Mouse (Mus musculus) heart, embryonic 11.5 days (tissue): ENCODE results near the gene Tspan2. TPM values are rescaled to one million over a fixed set of nuclear protein-coding genes. Genes with fewer than 3 reads are reported as not detected.

Experiments
- ATAC-seq: fragments of 200-750 bp; cut with Nextera tagmentation; replicated peaks from 2 replicates; pipeline ENCODE4 v1.8.0; 2017; ENCODE audit warnings: moderate library complexity; ENCODE audit not compliant: insufficient number of reproducible peaks, low FRiP score, low TSS enrichment
- H3K27ac ChIP-seq: fragments of 300-500 bp; sonication (generic); 2 replicates; pipeline ENCODE4 v1.5.1; 2014; ENCODE audit warnings: mild to moderate bottlenecking, low read depth, low read length
- H3K27me3 ChIP-seq: fragments of 300-500 bp; sonication (generic); 2 replicates; pipeline ENCODE4 v1.6.1; 2014; ENCODE audit warnings: mild to moderate bottlenecking, low read length, mixed read lengths; ENCODE audit not compliant: control insufficient read depth, insufficient read depth
- H3K36me3 ChIP-seq: fragments of 300-500 bp; sonication (generic); 2 replicates; pipeline ENCODE4 v1.6.1; 2014; ENCODE audit warnings: mild to moderate bottlenecking, low read length, moderate library complexity, mixed read lengths; ENCODE audit not compliant: control insufficient read depth, insufficient read depth
- H3K4me1 ChIP-seq: fragments of 300-500 bp; sonication (generic); 2 replicates; pipeline ENCODE4 v1.6.1; 2014; ENCODE audit warnings: low read length; ENCODE audit not compliant: control insufficient read depth, insufficient read depth
- H3K4me2 ChIP-seq: fragments of 300-500 bp; sonication (generic); 2 replicates; pipeline ENCODE4 v1.6.1; 2014; ENCODE audit warnings: mild to moderate bottlenecking, moderate library complexity
- H3K4me3 ChIP-seq: fragments of 300-500 bp; sonication (generic); 2 replicates; pipeline ENCODE4 v1.5.1; 2014; ENCODE audit warnings: low read depth, low read length
- H3K9ac ChIP-seq: fragments of 300-500 bp; sonication (generic); 2 replicates; pipeline ENCODE4 v1.6.1; 2014; ENCODE audit warnings: mild to moderate bottlenecking, low read depth, low read length, moderate library complexity
- H3K9me3 ChIP-seq: fragments of 300-500 bp; sonication (generic); replicated peaks from 2 replicates; pipeline ENCODE4 v1.6.1; 2016; ENCODE audit warnings: low read length; ENCODE audit not compliant: control insufficient read depth
- WGBS: fragments of 180-500 bp; shearing (Covaris S2); extraction: QIAGEN DNeasy Blood & Tissue Kit; methylation state at CpG from one replicate; pipeline ENCODE4 v1.1.7; 2014; ENCODE audit not compliant: insufficient replicate concordance; 5-methylcytosine and 5-hydroxymethylcytosine counted together
- polyA plus RNA-seq: library from polyadenylated mRNA; unstranded; fragments of >200 nt; fragmentation: Nextera tagmentation; extraction: Ambion mirVana; gene quantifications from 2 replicates; pipeline ENCODE4 v1.2.1, GENCODE M21; 2014

Tspan2 gene
- polyA plus RNA-seq, 1 experiment from 2014 or later, result 34.3 TPM

DNA sequence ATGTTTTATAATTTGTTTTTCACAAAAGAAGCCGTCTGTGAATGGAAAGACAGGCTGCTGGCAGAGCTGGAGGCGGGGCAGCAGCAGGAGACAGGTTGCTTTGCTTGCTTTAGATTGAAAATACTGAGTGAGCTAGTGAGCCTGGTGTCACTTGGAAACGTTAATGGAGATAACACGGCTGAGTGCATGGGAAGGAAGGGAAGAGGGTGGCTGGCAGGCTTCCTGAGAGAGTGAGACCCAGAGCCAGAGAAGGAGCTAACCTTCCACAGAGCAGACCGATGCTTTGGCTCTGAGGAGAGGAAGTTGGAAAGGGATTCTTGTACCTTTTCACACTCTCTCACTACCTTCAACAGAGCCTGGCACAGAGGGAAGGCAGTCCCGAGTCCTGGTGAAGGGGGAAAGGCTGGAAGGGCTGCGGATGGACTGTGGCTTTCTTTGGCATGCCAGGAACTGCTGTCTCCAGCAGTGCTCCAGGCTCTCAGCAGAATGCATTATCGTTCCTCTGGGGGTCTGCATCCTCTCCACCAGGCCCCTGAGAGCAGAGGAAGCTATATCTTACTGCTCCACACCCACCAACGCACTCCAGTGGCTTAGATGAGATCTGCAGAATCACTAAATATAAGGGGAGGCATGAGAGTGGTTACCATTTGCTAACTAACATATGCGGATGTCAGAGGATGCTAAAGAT lies 29.5 kb downstream of the Tspan2 start:
- Histone ChIP-seq H3K36me3 (peaks cover 10% of the 10 kb centered on the region), H3K27ac (peak overlapping the region; percentile 77), H3K4me2 (peak overlapping the region; percentile 2; the same call in 1 of the 2 replicates), H3K9ac (peak overlapping the region; percentile 52; the same call in 1 of the 2 replicates), H3K4me3 (no peak overlapping the region), H3K27me3 (no peaks in the 10 kb centered on the region), H3K9me3 (no peaks in the 10 kb centered on the region), H3K4me1 (peaks cover 14% of the 10 kb centered on the region)
- 20% methylated on average over 10 of the region's 10 CpGs for WGBS
- ATAC-seq, result peak; percentile 65; the same call in 1 of the 2 replicates

DNA sequence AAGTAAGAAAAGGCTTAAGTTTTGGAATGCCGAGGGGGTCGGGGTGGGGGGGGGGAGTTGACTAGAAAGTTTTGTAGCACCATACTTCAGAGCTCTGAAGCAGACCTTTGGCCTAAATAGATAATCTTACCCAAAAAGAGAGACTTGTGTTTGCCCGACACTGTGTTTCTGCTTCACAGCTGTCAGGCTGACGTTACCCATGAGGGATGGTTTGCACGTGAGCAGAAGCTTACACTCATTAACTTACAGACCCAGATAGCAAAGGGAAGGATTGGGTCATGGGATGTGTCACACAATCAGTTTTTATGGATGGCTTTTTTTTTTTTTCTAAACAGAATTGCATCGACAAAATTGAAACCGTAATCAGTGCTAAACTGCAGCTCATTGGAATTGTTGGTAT lies 30.5 kb downstream of the Tspan2 start:
- Histone ChIP-seq H3K9me3 (no peaks in the 10 kb centered on the region), H3K27ac (no peak overlapping the region), H3K4me1 (peaks cover 14% of the 10 kb centered on the region), H3K4me3 (no peak overlapping the region), H3K4me2 (no peak overlapping the region), H3K27me3 (no peaks in the 10 kb centered on the region), H3K36me3 (peaks cover 9% of the 10 kb centered on the region), H3K9ac (no peak overlapping the region)
- no peak for ATAC-seq
- WGBS, result 46% methylated on average over 7 of the region's 7 CpGs

DNA sequence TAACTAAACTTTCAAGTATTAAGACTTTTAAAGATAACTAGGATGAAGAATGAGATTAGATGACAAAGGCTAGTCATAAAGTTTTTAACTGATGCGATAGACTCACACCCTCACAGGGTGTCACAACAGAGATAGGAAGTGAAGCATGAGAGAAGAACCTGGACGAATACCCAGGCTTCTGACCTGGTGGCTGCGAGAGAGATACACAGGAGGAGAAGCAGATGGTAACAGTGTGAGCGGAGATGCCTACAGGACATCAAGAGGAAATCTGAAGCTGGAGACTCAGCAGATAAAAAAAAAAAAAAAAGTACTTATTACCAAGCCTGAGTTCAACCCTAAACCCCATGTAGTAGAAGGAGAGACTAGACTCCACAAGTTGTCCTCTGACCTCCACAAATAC lies 38.7 kb downstream of the Tspan2 start:
- 70% methylated on average over 4 of the region's 4 CpGs for WGBS
- no peaks in the 10 kb centered on the region for H3K9me3 ChIP-seq
- no peak overlapping the region for H3K4me2 ChIP-seq
- no peak for ATAC-seq
- H3K4me3 ChIP-seq, result no peak overlapping the region
- H3K9ac ChIP-seq, result no peak overlapping the region
- H3K4me1 ChIP-seq, result no peaks in the 10 kb centered on the region
- H3K36me3 ChIP-seq, result no peaks in the 10 kb centered on the region; the same call in 1 of the 2 replicates
- H3K27me3 ChIP-seq, result no peaks in the 10 kb centered on the region
- H3K27ac ChIP-seq, result no peak overlapping the region

DNA sequence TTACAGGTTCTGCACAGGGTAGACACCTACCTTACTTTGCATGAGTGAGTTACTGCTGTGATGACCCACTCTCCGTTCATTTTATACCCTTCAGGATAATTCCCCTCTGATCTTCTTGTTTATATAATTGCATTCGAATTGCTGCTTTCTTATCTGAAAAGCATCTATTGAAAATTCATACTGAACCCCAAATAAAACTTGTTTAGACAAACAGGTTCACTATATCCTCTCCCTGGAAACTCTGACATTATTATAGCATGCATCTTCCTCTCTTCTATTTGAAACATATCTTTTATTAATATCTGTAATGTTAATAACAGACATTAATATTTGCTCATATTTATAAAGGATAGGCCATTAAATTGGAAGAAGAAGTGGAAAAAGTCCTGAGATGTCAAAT lies 48.3 kb downstream of the Tspan2 start, which contains the start of gene Tshb:
Gene Tshb (minus strand): TSS at position 101 of the 400 bp plus-strand sequence.
- no peak within 1 kb of the TSS for H3K27ac ChIP-seq
- no peak within 1 kb of the TSS for H3K4me3 ChIP-seq
- no peak within 1 kb of the TSS for H3K9ac ChIP-seq
- ATAC-seq, result no peak
- WGBS, result 64% methylated on average over 2 of the region's 2 CpGs
- no peaks in the 10 kb centered on the region for H3K9me3 ChIP-seq
- no peaks in the 10 kb centered on the region for H3K36me3 ChIP-seq
- H3K4me2 ChIP-seq, result no peak within 1 kb of the TSS
- H3K27me3 ChIP-seq, result no peaks in the 10 kb centered on the region
- H3K4me1 ChIP-seq, result no peaks in the 10 kb centered on the region

DNA sequence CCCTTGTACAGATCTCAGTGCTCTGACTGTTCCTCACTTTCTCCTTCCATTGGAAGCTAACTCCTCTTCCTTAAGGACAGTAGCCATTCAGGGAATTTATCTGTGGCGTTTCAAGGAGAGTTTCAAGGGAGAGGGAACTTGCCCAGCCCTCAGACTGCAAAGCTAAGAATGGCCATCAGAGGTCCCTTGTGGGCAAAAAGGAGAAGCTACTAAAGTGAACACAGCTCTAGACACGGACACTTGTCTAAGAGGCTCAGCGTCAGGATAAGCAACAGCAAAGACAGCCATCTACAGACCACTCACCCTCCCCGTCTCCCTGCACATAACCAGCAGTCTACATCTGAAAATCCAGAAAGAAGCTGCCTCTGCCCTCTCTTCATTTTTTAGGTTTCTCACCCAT lies 53.0 kb downstream of the Tspan2 start:
- no peak overlapping the region for H3K4me2 ChIP-seq
- H3K9ac ChIP-seq, result no peak overlapping the region
- no peak overlapping the region for H3K4me3 ChIP-seq
- no peak overlapping the region for H3K27ac ChIP-seq
- WGBS, result 28% methylated on average over 4 of the region's 4 CpGs
- H3K4me1 ChIP-seq, result no peaks in the 10 kb centered on the region
- H3K27me3 ChIP-seq, result no peaks in the 10 kb centered on the region
- ATAC-seq, result no peak
- no peaks in the 10 kb centered on the region for H3K9me3 ChIP-seq
- H3K36me3 ChIP-seq, result no peaks in the 10 kb centered on the region

DNA sequence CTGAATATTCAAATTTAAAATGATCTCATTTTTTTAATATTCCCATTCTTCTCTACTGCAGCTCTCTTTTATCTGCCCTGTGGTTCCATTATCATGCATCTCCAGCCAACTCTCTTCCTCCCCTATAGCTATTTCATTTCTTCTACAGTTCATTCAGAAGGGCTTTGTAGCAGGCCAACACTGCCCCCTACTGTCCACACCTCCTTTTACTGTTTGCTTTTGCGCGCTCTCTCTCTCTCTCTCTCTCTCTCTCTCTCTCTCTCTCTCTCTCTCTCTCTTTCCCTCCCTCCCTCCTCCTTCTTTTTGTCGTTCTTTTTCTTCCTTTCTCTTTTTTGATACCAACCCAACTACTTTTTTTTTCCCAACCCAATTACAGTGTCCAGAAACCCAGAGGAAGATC lies 69.6 kb downstream of the Tspan2 start:
- no peak overlapping the region for H3K27ac ChIP-seq
- H3K27me3 ChIP-seq, result no peaks in the 10 kb centered on the region
- H3K4me1 ChIP-seq, result no peaks in the 10 kb centered on the region
- H3K4me3 ChIP-seq, result no peak overlapping the region
- no peaks in the 10 kb centered on the region for H3K36me3 ChIP-seq
- no peak for ATAC-seq
- WGBS, result 3% methylated on average over 3 of the region's 3 CpGs
- H3K9ac ChIP-seq, result no peak overlapping the region
- H3K4me2 ChIP-seq, result no peak overlapping the region
- H3K9me3 ChIP-seq, result no peaks in the 10 kb centered on the region; the same call in 1 of the 2 replicates

DNA sequence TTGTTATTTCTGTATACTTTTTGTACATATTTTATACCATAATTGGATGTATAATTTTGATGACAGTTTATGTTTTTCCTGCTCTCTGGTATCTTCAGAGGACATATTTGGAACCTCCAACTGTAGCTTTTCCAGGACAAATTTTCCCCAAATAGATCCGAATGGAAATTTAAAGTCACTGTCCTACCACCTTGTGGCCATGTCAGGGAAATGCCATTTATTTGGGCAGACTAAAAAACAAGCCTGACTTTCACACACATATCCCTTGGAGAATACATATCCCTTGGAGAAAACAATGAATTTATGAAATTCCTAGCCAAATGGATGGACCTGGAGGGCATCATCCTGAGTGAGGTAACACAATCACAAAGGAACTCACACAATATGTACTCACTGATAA lies 108.1 kb downstream of the Tspan2 start:
- Histone ChIP-seq H3K9me3 (no peaks in the 10 kb centered on the region), H3K4me2 (no peak overlapping the region), H3K4me1 (no peaks in the 10 kb centered on the region), H3K27me3 (no peaks in the 10 kb centered on the region), H3K27ac (no peak overlapping the region), H3K9ac (no peak overlapping the region), H3K36me3 (no peaks in the 10 kb centered on the region), H3K4me3 (no peak overlapping the region)
- 55% methylated on average over 1 of the region's 1 CpGs for WGBS
- ATAC-seq, result no peak

DNA sequence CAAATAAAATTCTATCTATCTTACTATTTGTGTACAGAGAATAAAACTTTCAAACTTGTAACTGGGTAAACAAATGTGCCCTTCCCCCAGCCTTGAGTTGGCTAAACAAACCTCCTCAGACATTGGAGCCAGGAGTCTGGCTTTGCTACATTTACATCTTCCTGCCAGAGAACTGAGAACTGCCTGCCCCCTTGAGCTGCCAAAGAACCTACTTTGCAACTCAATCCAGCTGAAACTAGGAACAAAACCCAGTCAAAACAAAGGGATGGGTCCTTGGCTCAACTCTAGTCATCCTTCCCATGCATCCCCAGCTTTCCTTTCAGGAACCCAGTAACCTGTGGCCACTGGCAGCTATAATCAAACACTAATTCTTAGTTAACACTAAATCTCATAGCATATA lies 114.3 kb downstream of the Tspan2 start:
- no peak for ATAC-seq
- no peak overlapping the region for H3K9ac ChIP-seq
- no peak overlapping the region for H3K4me2 ChIP-seq
- H3K27me3 ChIP-seq, result no peaks in the 10 kb centered on the region
- H3K4me1 ChIP-seq, result no peaks in the 10 kb centered on the region
- H3K36me3 ChIP-seq, result no peaks in the 10 kb centered on the region
- H3K9me3 ChIP-seq, result no peaks in the 10 kb centered on the region
- no peak overlapping the region for H3K4me3 ChIP-seq
- no peak overlapping the region for H3K27ac ChIP-seq
